Mouse (Mus musculus) hindbrain, embryonic 14.5 days (tissue): ENCODE results near the gene Lcn5. TPM values are rescaled to one million over a fixed set of nuclear protein-coding genes. Genes with fewer than 3 reads are reported as not detected.

Experiments
- ATAC-seq: fragments of 200-750 bp; cut with Nextera tagmentation; 2 replicates; pipeline ENCODE4 v1.8.0; 2017; ENCODE audit warnings: moderate number of reproducible peaks, mild to moderate bottlenecking, moderate TSS enrichment, moderate library complexity; ENCODE audit not compliant: low FRiP score
- DNase-seq: peaks from one replicate; pipeline ENCODE4 v3.0.0-alpha.2; 2015; ENCODE audit warnings: low spot score
- H3K27ac ChIP-seq: fragments of 300-500 bp; sonication (generic); 2 replicates; pipeline ENCODE4 v1.5.1; 2014; ENCODE audit warnings: mild to moderate bottlenecking, moderate library complexity
- H3K27me3 ChIP-seq: fragments of 300-500 bp; sonication (generic); 2 replicates; pipeline ENCODE4 v1.6.1; 2014; ENCODE audit warnings: mild to moderate bottlenecking, low read length, mixed read lengths; ENCODE audit not compliant: control insufficient read depth, insufficient read depth
- H3K36me3 ChIP-seq: fragments of 300-500 bp; sonication (generic); replicated peaks from 2 replicates; pipeline ENCODE4 v1.6.1; 2014; ENCODE audit not compliant: control insufficient read depth, insufficient read depth
- H3K4me1 ChIP-seq: fragments of 300-500 bp; sonication (generic); replicated peaks from 2 replicates; pipeline ENCODE4 v1.6.1; 2014; ENCODE audit warnings: antibody characterized with exemption, low read length, mixed read lengths; ENCODE audit not compliant: control insufficient read depth, insufficient read depth
- H3K4me2 ChIP-seq: fragments of 300-500 bp; sonication (generic); replicated peaks from 2 replicates; pipeline ENCODE4 v1.6.1; 2014; ENCODE audit warnings: mild to moderate bottlenecking, moderate library complexity
- H3K4me3 ChIP-seq: fragments of 300-500 bp; sonication (generic); replicated peaks from 2 replicates; pipeline ENCODE4 v1.5.1; 2014; ENCODE audit warnings: mild to moderate bottlenecking, low read length
- H3K9ac ChIP-seq: fragments of 300-500 bp; sonication (generic); 2 replicates; pipeline ENCODE4 v1.6.1; 2014
- H3K9me3 ChIP-seq: fragments of 300-500 bp; sonication (generic); 2 replicates; pipeline ENCODE4 v1.6.1; 2016; ENCODE audit warnings: low read length; ENCODE audit not compliant: control insufficient read depth
- WGBS: fragments of 180-500 bp; shearing (Covaris S2); extraction: QIAGEN DNeasy Blood & Tissue Kit; methylation state at CpG from one replicate; pipeline ENCODE4 v1.1.7; 2014; 5-methylcytosine and 5-hydroxymethylcytosine counted together
- polyA plus RNA-seq: library from polyadenylated mRNA; unstranded; fragments of >200 nt; fragmentation: Nextera tagmentation; extraction: Ambion mirVana; gene quantifications from 2 replicates; pipeline ENCODE4 v1.2.1, GENCODE M21; 2014

The Lcn5 gene
- polyA plus RNA-seq, 1 experiment from 2014 or later: not detected

GRCm38 (mm10) chr2:25663511-25663910 is 5.8 kb downstream of the Lcn5 start:
- DNase-seq: peak; percentile 44
- Histone ChIP-seq H3K4me2 (no peak overlapping the region), H3K27me3 (no peaks in the 10 kb centered on the region), H3K36me3 (no peaks in the 10 kb centered on the region), H3K9me3 (no peaks in the 10 kb centered on the region), H3K4me1 (no peaks in the 10 kb centered on the region), H3K9ac (no peak overlapping the region), H3K27ac (no peak overlapping the region), H3K4me3 (no peak overlapping the region)
- no peak for ATAC-seq
- WGBS: 73% methylated on average over 1 of the region's 1 CpGs

GRCm38 (mm10) chr2:25664125-25664524 is 6.4 kb downstream of the Lcn5 start:
- 83% methylated on average over 5 of the region's 5 CpGs for WGBS
- no peaks in the 10 kb centered on the region for H3K9me3 ChIP-seq
- no peak overlapping the region for H3K4me2 ChIP-seq

GRCm38 (mm10) chr2:25666516-25666915 is 8.8 kb downstream of the Lcn5 start:
- Histone ChIP-seq H3K27me3 (no peaks in the 10 kb centered on the region), H3K9ac (no peak overlapping the region), H3K4me2 (no peak overlapping the region), H3K9me3 (no peaks in the 10 kb centered on the region), H3K27ac (no peak overlapping the region), H3K4me3 (no peak overlapping the region), H3K4me1 (no peaks in the 10 kb centered on the region), H3K36me3 (no peaks in the 10 kb centered on the region)
- ATAC-seq (no peak), DNase-seq (no peak)
- WGBS: 72% methylated on average over 1 of the region's 1 CpGs

More at GRCm38 (mm10) chr2:25664125-25664524, 6.4 kb downstream of the Lcn5 start:
- no peak overlapping the region for H3K9ac ChIP-seq
- H3K4me3 ChIP-seq: no peak overlapping the region
- DNase-seq (no peak), ATAC-seq (no peak)
- no peaks in the 10 kb centered on the region for H3K27me3 ChIP-seq
- no peaks in the 10 kb centered on the region for H3K36me3 ChIP-seq
- H3K27ac ChIP-seq: no peak overlapping the region
- no peaks in the 10 kb centered on the region for H3K4me1 ChIP-seq

GRCm38 (mm10) chr2:25676486-25676885 is 18.7 kb downstream of the Lcn5 start, which contains the start of gene Lcn6:
Gene Lcn6, plus strand, starts transcription at chr2:25676786.
- Histone ChIP-seq H3K4me2 (no peak within 1 kb of the TSS), H3K4me3 (no peak within 1 kb of the TSS), H3K9ac (no peak within 1 kb of the TSS), H3K4me1 (no peaks in the 10 kb centered on the region), H3K36me3 (no peaks in the 10 kb centered on the region), H3K9me3 (no peaks in the 10 kb centered on the region), H3K27ac (no peak within 1 kb of the TSS), H3K27me3 (no peaks in the 10 kb centered on the region)
- 95% methylated on average over 3 of the region's 3 CpGs for WGBS
- ATAC-seq (no peak), DNase-seq (no peak)

- Histone ChIP-seq H3K36me3 (no peaks in the 10 kb centered on the region), H3K9ac (no peak overlapping the region), H3K27me3 (no peaks in the 10 kb centered on the region), H3K9me3 (no peaks in the 10 kb centered on the region), H3K27ac (no peak overlapping the region), H3K4me3 (no peak overlapping the region), H3K4me2 (no peak overlapping the region), H3K4me1 (no peaks in the 10 kb centered on the region)
- WGBS: 86% methylated on average over 6 of the region's 6 CpGs
- no peak for DNase-seq
- no peak for ATAC-seq
Observed at GRCm38 (mm10) chr2:25679559-25679958, 21.8 kb downstream of the Lcn5 start.

DNA sequence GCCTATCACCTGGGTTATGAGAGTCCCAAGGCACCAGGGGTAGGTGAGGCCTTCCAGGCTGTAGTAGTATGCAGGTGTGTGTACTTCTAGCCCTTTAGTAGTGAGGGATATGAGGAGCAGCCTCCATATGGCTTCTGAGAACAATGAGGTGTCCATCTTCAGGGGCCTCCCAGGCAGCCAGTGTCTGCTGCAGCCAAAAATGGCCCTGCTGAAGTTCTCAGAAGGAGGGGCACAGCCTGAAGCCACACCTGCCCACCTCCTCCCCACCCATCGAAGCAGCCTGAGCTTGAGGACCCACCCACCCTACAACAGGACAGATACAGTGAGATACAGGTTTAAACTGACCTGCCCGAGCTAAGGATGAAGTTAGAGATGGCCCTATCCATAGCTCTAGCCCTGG is 24.7 kb downstream of the Lcn5 start, which contains the start of gene Lcn10:
Gene Lcn10 (plus strand): TSS at position 301 of the 400 bp plus-strand sequence.
- no peaks in the 10 kb centered on the region for H3K9me3 ChIP-seq
- DNase-seq (no peak), ATAC-seq (no peak)
- no peak within 1 kb of the TSS for H3K4me3 ChIP-seq
- H3K27ac ChIP-seq: no peak within 1 kb of the TSS
- H3K9ac ChIP-seq: no peak within 1 kb of the TSS
- 73% methylated on average over 2 of the region's 2 CpGs for WGBS
- H3K27me3 ChIP-seq: no peaks in the 10 kb centered on the region
- H3K4me1 ChIP-seq: no peaks in the 10 kb centered on the region
- H3K4me2 ChIP-seq: no peak within 1 kb of the TSS
- H3K36me3 ChIP-seq: no peaks in the 10 kb centered on the region

- Histone ChIP-seq H3K4me3 (no peak overlapping the region), H3K4me2 (no peak overlapping the region), H3K9me3 (no peaks in the 10 kb centered on the region), H3K27ac (no peak overlapping the region), H3K36me3 (no peaks in the 10 kb centered on the region), H3K9ac (no peak overlapping the region), H3K27me3 (no peaks in the 10 kb centered on the region), H3K4me1 (no peaks in the 10 kb centered on the region)
- no peak for DNase-seq
- WGBS: 68% methylated on average over 4 of the region's 4 CpGs
- ATAC-seq: no peak
Observed at GRCm38 (mm10) chr2:25686941-25687340, 29.2 kb downstream of the Lcn5 start.

DNA sequence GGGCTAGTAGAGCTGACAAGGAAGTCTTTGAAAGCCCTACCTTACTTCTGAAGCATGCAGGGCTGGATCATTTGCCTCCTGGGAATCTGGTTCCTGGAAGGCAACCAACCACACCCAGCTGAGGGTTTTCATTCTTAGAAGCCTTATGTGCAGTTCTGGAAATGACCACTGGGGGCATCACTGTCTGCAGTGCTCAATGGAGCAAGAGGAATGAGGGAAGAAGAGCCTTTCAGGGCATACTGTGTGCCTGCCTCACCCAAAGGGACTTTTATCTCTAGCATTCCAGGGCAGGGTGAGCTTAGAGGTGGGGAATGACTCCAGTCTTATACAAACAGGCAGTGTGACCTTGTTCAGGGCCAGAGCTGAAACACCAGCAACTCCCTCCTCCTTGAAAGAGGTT is 36.9 kb downstream of the Lcn5 start:
- peak; percentile 75 for DNase-seq

GRCm38 (mm10) chr2:25696951-25697350 is 39.2 kb downstream of the Lcn5 start:
- Histone ChIP-seq H3K9ac (no peak overlapping the region), H3K27ac (no peak overlapping the region), H3K4me1 (no peaks in the 10 kb centered on the region), H3K4me3 (no peak overlapping the region), H3K36me3 (no peaks in the 10 kb centered on the region), H3K4me2 (no peak overlapping the region), H3K9me3 (no peaks in the 10 kb centered on the region), H3K27me3 (no peaks in the 10 kb centered on the region)
- WGBS: 70% methylated on average over 4 of the region's 4 CpGs
- no peak for DNase-seq
- no peak for ATAC-seq

More for the DNA sequence above, 36.9 kb downstream of the Lcn5 start:
- H3K4me3 ChIP-seq: no peak overlapping the region
- no peaks in the 10 kb centered on the region for H3K4me1 ChIP-seq
- no peaks in the 10 kb centered on the region for H3K9me3 ChIP-seq
- no peak for ATAC-seq
- H3K9ac ChIP-seq: no peak overlapping the region
- no peaks in the 10 kb centered on the region for H3K36me3 ChIP-seq
- H3K4me2 ChIP-seq: no peak overlapping the region
- no peaks in the 10 kb centered on the region for H3K27me3 ChIP-seq
- H3K27ac ChIP-seq: no peak overlapping the region

DNA sequence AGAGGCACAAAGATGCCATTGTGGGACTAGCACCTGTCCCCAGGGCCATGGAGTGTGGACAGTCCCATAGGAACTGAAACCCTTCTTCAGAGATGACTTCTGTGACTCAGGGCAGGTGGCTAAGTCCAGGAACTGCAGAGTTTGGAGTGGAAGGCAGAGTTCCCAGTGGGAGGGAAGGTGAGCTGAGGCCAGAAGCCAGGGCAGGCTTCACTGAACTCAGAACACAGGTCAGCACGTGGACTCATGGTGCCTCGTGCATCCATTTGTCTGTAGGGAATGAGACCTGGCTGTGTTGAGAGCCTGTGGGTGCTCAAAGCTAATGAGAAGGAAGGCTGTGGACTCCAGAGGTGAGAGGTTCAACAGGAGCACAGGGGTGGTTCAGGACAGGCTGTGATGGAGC is 40.9 kb downstream of the Lcn5 start:
- Histone ChIP-seq H3K27me3 (no peaks in the 10 kb centered on the region), H3K4me3 (no peak overlapping the region), H3K4me1 (no peaks in the 10 kb centered on the region), H3K27ac (no peak overlapping the region), H3K4me2 (no peak overlapping the region), H3K9ac (no peak overlapping the region), H3K36me3 (no peaks in the 10 kb centered on the region), H3K9me3 (no peaks in the 10 kb centered on the region)
- 91% methylated on average over 2 of the region's 2 CpGs for WGBS
- ATAC-seq: no peak
- DNase-seq: no peak
